Mouse (Mus musculus) adrenal gland (tissue): ENCODE results near the gene Ip6k1.

Experiments used
- intact Hi-C: fragments of 180-260 bp; cut with DNase I; formaldehyde crosslinking; loops from one replicate; pipeline ENCODE4 v1.15.1; 2025

The Ip6k1 gene

DNA sequence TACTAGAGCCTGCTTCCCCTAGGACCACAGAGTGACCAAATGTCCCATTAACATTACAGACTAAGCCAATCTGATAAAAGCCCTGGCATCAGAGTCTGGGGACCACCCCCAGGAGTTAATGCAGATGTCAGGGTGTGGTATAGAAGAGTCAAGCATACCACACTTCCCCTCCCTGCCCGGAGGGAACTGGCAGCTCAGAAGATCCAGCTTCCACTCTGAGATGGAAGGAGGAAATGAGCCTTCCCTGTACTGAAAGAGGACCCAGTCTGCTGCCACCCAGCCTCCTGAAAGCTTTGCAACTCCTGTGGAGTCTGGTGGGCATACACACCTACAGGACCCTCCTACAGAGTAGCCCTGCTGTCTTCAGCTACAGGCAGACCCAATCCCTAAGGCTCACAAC, 52.8 kb downstream of the Ip6k1 start:
- intact Hi-C loops = no loop called here

DNA sequence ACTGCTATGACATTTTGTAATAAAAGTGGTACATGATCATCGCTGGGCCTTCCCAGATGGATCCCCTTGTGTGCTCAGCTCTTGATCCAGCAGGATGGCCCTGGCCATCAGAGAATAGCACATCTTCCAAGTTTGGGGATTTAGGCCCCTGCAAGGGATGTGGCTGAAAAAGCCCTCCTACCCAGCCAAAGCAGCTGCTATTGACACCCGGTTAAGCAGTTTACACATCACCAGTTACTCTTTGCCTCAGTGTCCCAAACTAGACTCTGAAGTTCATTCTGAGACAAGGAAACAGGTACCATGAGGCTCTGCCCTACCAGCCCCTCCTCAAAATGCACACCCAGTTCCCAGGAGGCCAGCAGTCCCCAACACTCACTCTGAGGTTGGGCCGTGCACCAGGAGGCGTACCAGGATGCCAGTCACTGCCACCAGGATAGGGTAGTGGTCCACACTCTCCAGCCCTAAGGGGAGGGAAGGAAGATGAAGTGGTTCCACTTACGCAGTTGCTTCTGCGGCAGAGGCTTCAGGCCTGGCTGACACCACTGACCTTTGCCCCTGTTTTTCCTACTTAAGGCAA, 53.4 kb downstream of the Ip6k1 start:
- intact Hi-C loops = no loop called here

DNA sequence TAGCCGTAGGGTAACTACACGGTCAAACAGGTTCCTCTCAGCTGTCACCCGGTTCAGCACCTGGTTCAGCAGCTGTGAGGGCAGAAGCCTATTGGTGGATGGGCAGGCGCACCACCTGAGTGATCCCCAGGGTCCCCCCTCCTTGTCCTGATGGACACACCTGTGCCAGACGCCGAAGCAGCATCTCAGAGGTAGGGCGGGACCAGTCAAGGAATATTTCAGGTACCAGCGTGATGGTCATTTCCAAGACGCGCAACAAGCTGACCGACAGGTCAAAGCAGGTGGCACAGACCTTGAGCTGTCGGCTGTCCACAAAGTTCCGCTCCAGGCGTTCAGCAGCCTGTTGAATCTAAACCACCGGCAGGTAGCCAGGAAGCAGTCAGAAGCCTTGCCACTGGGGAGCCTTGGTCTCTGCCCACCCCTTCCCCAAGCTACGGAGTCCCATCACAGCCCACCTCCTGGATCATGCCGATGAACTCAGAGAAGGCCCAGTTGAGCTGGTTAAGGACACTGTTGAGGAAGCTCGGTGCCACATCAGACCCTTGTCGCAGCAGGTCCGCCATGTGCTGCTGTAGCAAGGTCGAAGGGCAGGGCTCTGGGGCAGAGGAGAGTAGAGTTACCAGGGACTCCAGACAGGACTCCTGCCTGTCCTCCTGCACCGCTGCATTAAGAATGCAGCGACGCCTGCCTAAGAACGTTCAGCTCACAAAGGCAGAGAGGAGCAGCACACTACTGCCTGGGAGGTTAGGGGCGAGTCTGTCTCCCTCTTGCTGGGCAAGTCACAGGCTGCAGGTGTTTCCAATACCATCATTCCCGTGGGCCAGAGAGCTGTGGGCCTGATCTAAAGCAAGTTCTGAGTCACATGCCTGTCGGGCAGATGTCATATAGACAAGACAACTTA, 54.3 kb downstream of the Ip6k1 start:
- intact Hi-C loops = no loop called here

DNA sequence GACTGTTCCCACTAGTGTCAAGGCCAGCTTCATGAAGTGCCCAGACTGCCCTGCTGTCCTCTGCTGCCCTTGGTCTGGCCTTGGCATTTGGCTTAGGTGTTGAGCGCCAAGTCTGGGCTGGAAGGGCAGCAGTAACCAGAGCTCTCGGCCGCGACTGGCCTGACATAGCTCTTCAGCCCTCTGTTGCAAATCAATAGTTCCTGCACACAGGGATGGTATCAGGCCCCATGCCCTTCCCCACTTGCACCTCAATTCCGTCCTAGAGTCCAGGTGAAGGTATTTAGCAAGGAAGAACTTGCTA, 54.9 kb downstream of the Ip6k1 start:
- intact Hi-C loops = no loop called here

DNA sequence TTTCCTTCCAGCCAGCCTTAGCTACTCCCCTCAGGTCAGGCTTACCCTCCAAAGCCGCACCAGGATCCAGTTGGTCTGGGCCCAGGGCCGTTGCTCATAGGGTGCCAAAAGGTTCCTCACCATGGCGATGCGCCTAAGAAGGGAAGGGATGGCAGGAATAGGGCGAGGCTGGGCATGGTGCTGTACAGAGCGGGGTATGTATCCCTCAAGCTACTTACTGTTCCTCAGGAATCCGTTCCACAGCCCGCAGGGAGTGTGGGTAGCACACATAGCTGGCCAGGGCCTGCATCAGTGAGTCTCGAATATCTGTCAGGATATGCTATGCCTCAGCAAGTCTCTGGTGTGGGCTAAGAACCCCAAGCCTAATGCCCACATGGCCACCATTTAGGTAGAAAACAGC, 56.0 kb downstream of the Ip6k1 start:
- intact Hi-C loops = no loop called here

DNA sequence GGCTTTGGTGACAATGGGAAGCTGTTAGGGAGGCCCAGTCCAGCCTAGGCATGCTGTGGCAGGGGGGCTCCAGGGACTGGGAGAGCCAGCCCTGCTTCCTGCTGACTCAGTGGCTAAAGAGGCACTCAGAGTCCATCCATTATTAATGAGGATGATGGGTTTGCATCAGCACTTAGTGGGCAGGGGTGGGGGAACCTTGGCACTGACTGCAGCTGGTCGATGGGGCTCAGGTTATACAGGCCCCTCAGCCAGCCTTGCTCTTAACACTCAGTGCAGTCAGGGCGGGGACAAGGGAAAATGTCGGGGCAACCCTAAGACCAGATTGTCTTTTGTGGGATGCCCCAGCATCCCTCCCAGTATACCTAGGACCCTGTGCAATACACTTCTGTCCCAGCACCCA, 59.8 kb downstream of the Ip6k1 start:
- intact Hi-C loops = no loop called here

DNA sequence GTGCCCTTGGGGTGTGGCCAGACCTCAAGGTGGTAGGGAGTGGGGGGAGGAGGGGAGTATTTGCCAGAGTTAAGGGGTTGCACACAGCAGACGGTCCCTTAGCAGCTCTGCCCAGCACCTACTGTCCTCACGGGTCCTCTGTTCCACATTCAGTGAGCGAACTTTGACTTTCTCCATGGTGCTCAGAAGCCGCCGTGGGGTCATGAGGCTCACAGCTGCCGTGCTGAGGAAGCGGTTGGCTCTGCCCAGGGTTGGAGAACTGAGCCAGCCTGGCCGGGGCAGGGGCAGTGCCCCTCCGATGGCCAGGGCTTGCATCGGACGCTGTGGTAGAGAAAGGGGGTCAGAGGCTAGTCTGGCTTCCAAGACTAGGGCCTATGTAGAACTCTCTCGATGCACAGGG, 61.1 kb downstream of the Ip6k1 start:
- intact Hi-C loops = no loop called here

DNA sequence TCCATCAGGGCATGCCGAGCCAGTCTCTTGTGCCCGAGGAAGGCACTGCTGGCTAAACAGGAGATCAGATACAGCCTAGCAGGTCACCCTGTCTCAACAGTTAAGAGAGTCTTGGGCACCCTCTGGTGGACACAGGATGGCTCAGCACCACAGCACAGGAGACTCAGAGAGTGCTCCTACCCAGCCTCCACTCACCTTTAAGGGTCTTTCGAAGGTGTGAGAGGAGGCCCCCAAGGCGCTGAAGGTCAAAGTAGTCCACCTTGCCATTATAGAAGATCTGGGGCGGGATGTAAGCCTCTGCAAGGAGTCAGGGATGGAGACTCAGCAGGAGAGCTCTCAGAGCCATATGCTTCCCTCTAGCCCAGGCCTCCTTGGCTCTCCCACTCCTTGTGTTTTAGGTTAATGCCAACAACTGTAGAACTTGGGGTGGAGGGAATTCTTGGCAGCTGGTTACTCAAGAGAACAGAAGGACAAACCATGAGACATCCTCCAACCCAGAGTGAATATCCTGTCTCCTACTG, 63.2 kb downstream of the Ip6k1 start:
- intact Hi-C loops = loop anchor here (2.0 kb wide), 1 partner anchor 103 kb away; no protein-coding TSS in a partner anchor

DNA sequence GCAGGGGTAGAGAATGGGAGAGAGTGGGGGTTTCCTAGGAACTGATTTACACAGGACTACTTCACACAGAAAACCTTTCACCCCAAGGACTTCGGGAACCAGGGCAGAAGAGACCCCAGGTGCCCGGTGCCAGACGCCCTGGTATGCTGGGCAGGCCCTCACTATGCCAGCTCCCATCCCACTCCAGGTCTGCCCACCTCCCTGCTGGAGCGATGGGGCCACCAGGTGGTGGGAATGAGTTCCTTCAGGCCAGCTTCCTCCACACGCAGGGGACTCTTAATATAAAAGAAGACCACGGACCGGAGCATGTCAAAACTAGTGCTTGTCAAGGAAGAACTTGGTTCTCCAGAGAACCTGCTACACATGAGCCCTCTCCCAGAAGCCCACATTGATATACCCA, 64.9 kb downstream of the Ip6k1 start:
- intact Hi-C loops = loop anchor here (2.0 kb wide), 1 partner anchor 104 kb away; no protein-coding TSS in a partner anchor

DNA sequence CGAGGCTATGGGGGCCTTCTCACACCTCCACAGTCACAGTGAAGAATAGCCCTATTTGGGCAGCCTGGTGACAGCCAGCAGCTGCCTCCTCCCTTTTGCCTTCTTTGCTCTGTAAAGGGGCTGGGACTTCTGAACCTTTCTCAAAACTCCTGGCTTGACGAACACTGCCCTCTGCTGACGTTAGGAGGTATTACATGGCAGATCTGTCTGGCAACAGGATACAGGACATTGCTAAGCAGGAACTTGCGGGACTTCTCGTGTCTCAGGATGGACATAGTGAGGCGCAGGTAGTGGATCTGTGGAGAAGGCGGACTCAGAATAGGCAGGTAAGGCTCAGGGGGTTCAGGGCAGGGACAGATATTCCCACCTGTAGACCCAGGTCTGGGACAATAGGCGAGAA, 65.6 kb downstream of the Ip6k1 start:
- intact Hi-C loops = loop anchor here (1.0 to 2.0 kb wide), 2 partner anchors 105 to 164 kb away; no protein-coding TSS in a partner anchor

DNA sequence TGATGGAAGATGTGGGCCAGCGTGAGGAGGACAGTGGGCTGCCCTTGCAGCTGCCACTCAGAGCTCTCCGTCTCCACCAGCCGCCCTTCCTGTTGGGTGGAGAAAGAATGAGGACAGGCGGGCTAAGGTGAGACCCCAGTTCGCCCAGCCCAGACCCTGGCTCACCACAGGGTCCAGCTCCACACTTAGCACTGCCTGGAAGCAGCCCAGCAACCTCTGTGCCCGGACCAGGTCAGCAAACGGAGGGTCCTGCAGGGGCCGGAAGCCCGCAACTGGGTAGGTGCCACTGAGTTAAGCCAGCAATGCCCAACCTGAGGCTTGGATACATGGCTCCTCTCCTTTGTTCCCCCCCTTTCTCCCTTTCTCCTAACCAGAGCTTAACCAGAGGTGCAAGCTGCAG, 66.7 kb downstream of the Ip6k1 start:
- intact Hi-C loops = no loop called here

DNA sequence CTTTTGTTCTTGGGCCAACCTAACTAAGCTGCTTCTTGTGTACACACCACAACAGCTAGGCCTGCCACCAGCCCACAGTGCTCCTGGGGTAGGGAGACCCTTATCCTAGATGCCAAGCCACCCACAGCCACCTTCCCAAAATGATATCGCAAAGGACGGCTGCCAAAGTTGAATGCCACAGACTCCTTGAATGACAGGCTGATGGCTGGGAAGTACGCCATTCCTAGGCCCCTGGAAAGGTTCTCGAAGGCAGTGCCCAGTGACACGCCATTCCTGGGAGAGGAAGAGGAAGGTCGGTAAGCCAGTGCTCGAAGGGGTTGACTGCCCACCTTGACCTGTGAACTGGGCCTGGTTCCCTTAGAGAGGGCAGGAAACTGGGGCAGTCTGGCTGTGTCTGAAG, 67.2 kb downstream of the Ip6k1 start:
- intact Hi-C loops = no loop called here

DNA sequence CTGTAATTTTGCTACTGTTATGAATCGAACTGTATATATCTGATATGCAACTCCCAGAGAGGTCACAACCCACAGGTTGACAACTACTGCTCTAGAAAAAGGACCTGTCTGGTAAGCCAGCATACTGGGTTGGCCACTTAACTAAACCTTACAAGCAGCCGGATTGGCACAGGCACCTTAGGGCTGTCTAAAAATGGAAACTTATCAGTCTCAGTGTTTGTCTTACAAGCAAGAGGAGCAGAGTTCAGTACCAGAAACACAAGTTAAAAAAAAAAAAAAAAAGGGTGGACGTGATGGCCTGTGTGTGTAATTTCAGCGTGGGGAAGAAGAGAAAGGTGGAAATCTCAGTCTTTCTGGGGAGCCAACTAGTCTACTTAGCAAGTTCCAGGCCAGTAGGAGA, 69.5 kb downstream of the Ip6k1 start:
- intact Hi-C loops = no loop called here

DNA sequence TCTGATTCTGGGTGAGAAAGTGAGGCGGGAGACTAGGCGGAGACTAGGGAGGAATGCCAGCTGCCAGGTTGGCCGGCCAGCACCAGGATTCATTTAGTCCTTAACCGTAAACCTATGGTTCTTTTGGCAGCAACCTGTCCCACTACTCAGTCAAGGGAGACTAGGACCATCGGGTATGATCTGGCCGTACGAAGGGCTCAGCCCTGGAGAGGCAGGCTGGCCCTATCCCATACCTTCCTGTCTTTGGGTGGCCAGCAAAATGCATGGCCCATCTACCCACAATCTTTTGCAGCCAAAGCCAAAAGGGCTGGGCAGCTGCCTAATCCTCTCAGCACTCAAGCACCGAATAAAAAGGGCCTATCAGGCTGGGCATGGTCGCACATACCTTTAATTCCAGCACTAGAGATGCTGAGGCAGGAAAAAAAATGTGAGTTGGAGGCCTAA, 70.2 kb downstream of the Ip6k1 start:
- intact Hi-C loops = no loop called here

DNA sequence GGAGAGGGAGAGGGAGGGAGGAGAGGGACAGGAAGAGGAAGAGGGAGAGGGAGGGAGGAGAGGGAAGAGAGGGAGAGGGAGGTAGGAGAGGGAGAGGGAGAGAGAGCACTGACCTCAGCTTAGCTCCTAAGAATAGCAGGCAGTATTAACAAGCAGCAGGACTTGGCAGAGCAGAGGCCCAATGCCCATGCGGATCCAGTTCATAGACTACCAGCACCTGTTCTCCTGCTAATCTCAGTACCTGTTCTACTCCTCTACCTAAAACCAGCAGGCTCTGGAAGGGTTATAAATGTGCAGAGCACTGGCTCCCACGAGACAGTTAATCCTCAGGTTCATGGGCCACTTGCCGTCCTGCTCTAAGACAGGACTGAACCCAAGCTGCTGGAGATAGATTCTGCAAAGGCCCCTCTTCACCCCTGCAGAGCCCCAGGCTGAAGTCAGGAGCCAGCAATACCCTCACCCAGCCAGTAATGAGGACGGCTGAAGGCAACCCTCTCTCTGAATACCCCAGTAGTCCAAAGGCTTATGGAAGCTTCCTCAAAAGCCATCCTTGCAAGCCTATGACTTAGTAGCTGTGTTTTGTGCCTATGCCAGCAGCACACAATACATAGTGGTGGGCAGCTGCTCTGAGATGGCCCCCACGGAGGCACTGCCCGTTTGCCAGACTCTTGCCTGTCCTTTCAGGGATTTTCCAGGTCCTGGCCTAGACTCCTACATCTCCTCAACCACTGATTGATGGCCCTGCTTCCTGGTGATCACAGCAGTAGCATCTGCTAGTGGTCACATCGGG, 71.0 kb downstream of the Ip6k1 start:
- intact Hi-C loops = no loop called here

DNA sequence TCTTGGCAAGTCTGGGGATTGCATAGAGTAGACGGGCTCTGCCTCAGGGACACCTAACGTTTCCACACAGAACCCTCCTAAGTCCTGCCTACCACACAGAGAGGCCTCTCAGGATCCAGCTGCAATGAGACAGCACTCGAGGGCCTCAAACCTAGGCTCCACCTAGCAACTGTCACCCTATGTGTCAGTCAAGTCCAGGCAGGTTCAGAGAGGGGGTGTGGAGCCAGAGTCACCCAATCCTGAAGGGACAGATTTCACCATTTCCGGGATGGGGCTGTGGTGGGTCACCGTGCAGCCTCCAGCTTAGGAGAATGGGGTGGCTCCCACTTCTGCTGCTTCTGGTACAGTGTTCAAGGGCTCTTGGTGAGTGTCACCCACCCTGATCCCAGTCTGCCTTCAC, 77.9 kb downstream of the Ip6k1 start, which contains the start of gene Mst1:
Gene Mst1, plus strand, starts transcription at position 269 of the 400 bp plus-strand sequence.
- intact Hi-C loops = no loop called here

DNA sequence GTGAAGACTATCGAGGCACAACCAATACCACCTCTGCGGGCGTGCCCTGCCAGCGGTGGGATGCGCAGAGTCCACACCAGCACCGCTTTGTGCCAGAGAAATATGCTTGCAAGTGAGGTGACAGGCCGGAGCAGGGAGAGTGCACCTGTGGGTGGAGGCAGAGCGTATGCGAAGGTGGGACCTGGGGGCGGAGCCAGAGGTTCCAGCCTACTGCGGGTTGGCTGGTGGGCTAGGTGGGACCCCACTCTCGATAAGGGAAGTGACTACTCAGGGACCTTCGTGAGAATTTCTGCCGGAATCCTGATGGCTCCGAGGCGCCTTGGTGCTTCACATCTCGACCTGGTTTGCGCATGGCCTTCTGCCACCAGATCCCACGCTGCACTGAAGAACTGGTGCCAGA, 80.2 kb downstream of the Ip6k1 start:
- intact Hi-C loops = no loop called here

DNA sequence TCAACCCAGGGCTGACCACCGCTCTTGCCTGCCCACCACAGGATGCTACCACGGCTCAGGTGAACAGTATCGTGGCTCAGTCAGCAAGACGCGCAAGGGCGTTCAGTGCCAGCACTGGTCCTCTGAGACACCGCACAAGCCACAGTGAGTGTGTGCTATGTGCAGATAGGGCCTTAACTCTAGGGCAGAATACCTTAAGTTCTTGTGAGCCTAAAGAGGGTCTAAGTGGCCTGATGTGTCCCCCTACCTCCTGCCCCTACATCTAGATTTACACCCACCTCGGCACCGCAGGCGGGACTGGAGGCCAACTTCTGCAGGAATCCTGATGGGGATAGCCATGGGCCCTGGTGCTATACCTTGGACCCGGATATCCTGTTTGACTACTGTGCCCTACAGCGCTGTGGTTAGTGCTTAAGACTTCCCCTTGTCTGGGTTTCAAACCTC, 80.7 kb downstream of the Ip6k1 start, which contains the start of gene Rnf123:
Gene Rnf123, minus strand, starts transcription at position 359 of the 444 bp plus-strand sequence.
- intact Hi-C loops = no loop called here

DNA sequence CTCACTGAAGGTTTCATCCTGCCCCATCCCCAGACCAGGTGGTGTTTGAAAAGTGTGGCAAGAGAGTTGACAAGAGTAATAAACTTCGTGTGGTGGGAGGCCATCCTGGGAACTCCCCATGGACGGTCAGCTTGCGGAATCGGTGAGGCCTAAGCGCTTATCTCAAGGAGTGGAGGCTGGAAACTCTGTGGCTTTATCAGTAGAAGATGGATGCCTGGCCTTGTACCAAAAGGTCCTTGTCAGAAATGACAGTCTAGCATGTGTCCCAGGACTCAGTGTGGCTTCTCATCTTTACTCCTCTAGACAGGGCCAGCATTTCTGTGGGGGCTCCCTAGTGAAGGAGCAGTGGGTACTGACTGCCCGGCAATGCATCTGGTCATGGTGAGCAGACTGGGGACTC, 81.3 kb downstream of the Ip6k1 start:
- intact Hi-C loops = no loop called here

DNA sequence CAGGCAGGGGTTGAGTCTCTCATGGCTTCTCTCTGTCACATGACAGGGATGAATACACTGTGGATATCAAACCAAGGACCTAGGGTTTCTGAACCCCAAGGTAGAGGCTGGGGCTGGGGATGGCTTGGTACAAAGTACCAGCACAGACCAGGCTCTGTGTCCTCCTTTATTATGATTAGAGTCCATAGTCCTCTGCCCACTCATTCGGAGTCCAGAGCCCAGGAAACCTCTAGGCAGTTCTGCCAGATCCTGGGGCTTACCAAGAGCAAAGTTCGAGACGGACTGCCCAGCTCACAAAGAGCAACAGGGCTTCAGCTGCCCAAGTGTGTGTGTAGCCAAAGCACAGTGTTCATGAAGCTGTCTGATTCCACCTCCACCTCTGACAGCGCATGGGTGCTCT, 83.0 kb downstream of the Ip6k1 start:
- intact Hi-C loops = no loop called here

DNA sequence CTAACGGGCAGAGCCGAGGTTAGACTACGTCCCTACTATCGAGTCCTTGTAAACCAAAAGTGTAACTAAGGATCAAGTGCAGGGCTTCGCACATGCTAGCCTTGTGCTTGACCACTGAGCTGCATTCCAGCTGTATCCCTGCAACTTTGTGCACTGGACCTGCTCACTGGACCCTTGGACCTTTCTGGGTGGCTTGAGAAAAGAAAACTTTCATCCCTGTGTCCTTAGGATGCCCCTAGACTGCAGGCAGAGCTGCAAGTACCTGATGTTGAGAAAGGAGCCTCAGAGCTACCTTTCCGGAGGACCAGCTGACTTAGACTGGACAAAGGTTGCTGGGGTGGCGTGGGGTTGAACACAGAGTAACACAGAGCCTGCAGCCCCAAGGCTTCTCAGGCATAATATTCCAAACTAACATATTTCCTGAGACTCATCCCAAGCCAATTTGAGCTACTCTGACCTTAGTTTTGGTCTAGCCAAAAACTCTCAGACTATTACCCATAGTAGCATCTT, 88.4 kb downstream of the Ip6k1 start:
- intact Hi-C loops = no loop called here
